Mouse (Mus musculus) forebrain, embryonic 16.5 days (tissue): Measurements from ENCODE around the gene Gm49380. TPM values are rescaled to one million over a fixed set of nuclear protein-coding genes. Genes with fewer than 3 reads are reported as not detected.
A peak's percentile ranks its signal among the peaks of the same experiment; 100 is the strongest.

Source experiments
- ATAC-seq: fragments of 200-750 bp; cut with Nextera tagmentation; 2 replicates; pipeline ENCODE4 v1.8.0; 2017; ENCODE audit warnings: mild to moderate bottlenecking, moderate library complexity
- H3K27ac ChIP-seq: fragments of 300-500 bp; sonication (generic); 2 replicates; pipeline ENCODE4 v1.5.1; 2014; ENCODE audit warnings: low read length, control low read depth
- H3K27me3 ChIP-seq: fragments of 300-500 bp; sonication (generic); replicated peaks from 2 replicates; pipeline ENCODE4 v1.6.1; 2014; ENCODE audit warnings: low read length; ENCODE audit not compliant: control insufficient read depth, insufficient read depth
- H3K36me3 ChIP-seq: fragments of 300-500 bp; sonication (generic); 2 replicates; pipeline ENCODE4 v1.6.1; 2014; ENCODE audit not compliant: control insufficient read depth, insufficient read depth
- H3K4me1 ChIP-seq: fragments of 300-500 bp; sonication (generic); replicated peaks from 2 replicates; pipeline ENCODE4 v1.6.1; 2014; ENCODE audit warnings: low read length; ENCODE audit not compliant: control insufficient read depth, insufficient read depth
- H3K4me2 ChIP-seq: fragments of 300-500 bp; sonication (generic); 2 replicates; pipeline ENCODE4 v1.6.1; 2014; ENCODE audit warnings: mild to moderate bottlenecking, low read length, control low read depth
- H3K4me3 ChIP-seq: fragments of 300-500 bp; sonication (generic); replicated peaks from 2 replicates; pipeline ENCODE4 v1.5.1; 2014; ENCODE audit warnings: mild to moderate bottlenecking, low read length, control low read depth
- H3K9ac ChIP-seq: fragments of 300-500 bp; sonication (generic); replicated peaks from 2 replicates; pipeline ENCODE4 v1.6.1; 2014; ENCODE audit warnings: low read depth, low read length, control low read depth
- H3K9me3 ChIP-seq: fragments of 300-500 bp; sonication (generic); 2 replicates; pipeline ENCODE4 v1.6.1; 2016; ENCODE audit warnings: low read length; ENCODE audit not compliant: control insufficient read depth
- WGBS: fragments of 180-500 bp; shearing (Covaris S2); extraction: QIAGEN DNeasy Blood & Tissue Kit; methylation state at CpG from one replicate; pipeline ENCODE4 v1.1.7; 2014; 5-methylcytosine and 5-hydroxymethylcytosine counted together
- polyA plus RNA-seq: library from polyadenylated mRNA; unstranded; fragments of >200 nt; fragmentation: Nextera tagmentation; extraction: Ambion mirVana; gene quantifications from 2 replicates; pipeline ENCODE4 v1.2.1, GENCODE M21; 2015

Gm49380 gene
- polyA plus RNA-seq, 1 experiment from 2014 or later, result 0.16 TPM

GRCm38 (mm10) chr9:44134851-44135730 is 21.8 kb upstream of the Gm49380 start:
- H3K9me3 ChIP-seq, result no peaks in the 10 kb centered on the region
- 0 out of 2 replicates have a peak, but pooled peaks cover 5% of the 10 kb centered on the region for H3K27me3 ChIP-seq
- peak overlapping the region; percentile 75 for H3K4me2 ChIP-seq
- no peak overlapping the region for H3K27ac ChIP-seq
- ATAC-seq, result peak; percentile 49
- H3K4me1 ChIP-seq, result peaks cover 29% of the 10 kb centered on the region
- H3K4me3 ChIP-seq, result peak overlapping the region; percentile 39
- peak overlapping the region; percentile 33 for H3K9ac ChIP-seq
- under 1% methylated on average over 49 of the region's 49 CpGs for WGBS
- no peaks in the 10 kb centered on the region; the same call in 1 of the 2 replicates for H3K36me3 ChIP-seq

- Histone ChIP-seq H3K4me1 (peaks cover 35% of the 10 kb centered on the region), H3K4me2 (peak within 1 kb of the TSS; percentile 75), H3K4me3 (peak within 1 kb of the TSS; percentile 39), H3K27me3 (peaks cover 5% of the 10 kb centered on the region; the same call in 1 of the 2 replicates), H3K27ac (no peak within 1 kb of the TSS), H3K9ac (peak within 1 kb of the TSS; percentile 33), H3K36me3 (no peaks in the 10 kb centered on the region), H3K9me3 (no peaks in the 10 kb centered on the region)
- peak; percentile 54 for ATAC-seq
- WGBS, result 1% methylated on average over 50 of the region's 55 CpGs
Measured at GRCm38 (mm10) chr9:44134101-44134850, 21.0 kb upstream of the Gm49380 start, which contains the start of gene Mcam. Gene Mcam, plus strand, starts transcription at chr9:44134469.

GRCm38 (mm10) chr9:44133287-44133686 is 20.0 kb upstream of the Gm49380 start:
- no peak overlapping the region for H3K4me3 ChIP-seq
- peaks cover 7% of the 10 kb centered on the region for H3K27me3 ChIP-seq
- no peaks in the 10 kb centered on the region for H3K9me3 ChIP-seq
- no peak overlapping the region for H3K4me2 ChIP-seq
- 0 out of 2 replicates have a peak overlapping the region, but pooled peaks have one; percentile 9 for H3K9ac ChIP-seq
- ATAC-seq, result no peak
- H3K4me1 ChIP-seq, result peaks cover 35% of the 10 kb centered on the region
- 17% methylated on average over 2 of the region's 2 CpGs for WGBS
- no peaks in the 10 kb centered on the region for H3K36me3 ChIP-seq
- H3K27ac ChIP-seq, result no peak overlapping the region

DNA sequence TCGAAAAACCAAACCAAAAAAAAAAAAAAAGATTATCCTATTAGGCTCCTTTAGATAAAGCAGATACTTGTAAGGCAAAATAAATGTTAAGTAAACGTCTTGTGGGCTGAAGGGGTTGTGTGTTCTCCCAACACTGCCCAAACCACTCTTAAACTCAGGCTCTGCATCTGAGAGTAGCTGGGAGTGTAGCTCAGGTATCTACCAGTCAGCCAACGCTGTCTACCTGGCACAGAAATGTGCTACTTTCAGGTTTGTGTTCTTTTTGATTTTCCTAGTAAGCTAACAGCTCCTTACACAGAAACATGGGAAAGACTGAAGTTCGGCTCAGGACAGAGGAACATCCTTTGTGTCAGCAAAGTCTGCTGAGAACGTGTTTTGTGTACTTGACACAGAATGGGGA is 18.9 kb upstream of the Gm49380 start:
- H3K9me3 ChIP-seq, result no peaks in the 10 kb centered on the region
- no peaks in the 10 kb centered on the region for H3K36me3 ChIP-seq
- no peak overlapping the region for H3K4me3 ChIP-seq
- no peak overlapping the region for H3K9ac ChIP-seq
- H3K27me3 ChIP-seq, result peaks cover 7% of the 10 kb centered on the region
- no peak overlapping the region for H3K4me2 ChIP-seq
- peaks cover 35% of the 10 kb centered on the region for H3K4me1 ChIP-seq
- no peak for ATAC-seq
- H3K27ac ChIP-seq, result no peak overlapping the region
- WGBS, result 65% methylated on average over 5 of the region's 5 CpGs

- H3K4me3 ChIP-seq, result no peak overlapping the region
- H3K27ac ChIP-seq, result 0 out of 2 replicates have a peak overlapping the region, but pooled peaks have one; percentile 29
- H3K4me1 ChIP-seq, result peaks cover 38% of the 10 kb centered on the region
- H3K9ac ChIP-seq, result no peak overlapping the region
- no peaks in the 10 kb centered on the region for H3K36me3 ChIP-seq
- H3K9me3 ChIP-seq, result no peaks in the 10 kb centered on the region
- peaks cover 7% of the 10 kb centered on the region for H3K27me3 ChIP-seq
- 44% methylated on average over 7 of the region's 7 CpGs for WGBS
- ATAC-seq, result no peak
- no peak overlapping the region for H3K4me2 ChIP-seq
Measured at GRCm38 (mm10) chr9:44131276-44131590, 17.9 kb upstream of the Gm49380 start.

GRCm38 (mm10) chr9:44130581-44131275 is 17.4 kb upstream of the Gm49380 start:
- Histone ChIP-seq H3K4me2 (peak overlapping the region; percentile 66), H3K27me3 (peaks cover 7% of the 10 kb centered on the region), H3K9me3 (no peaks in the 10 kb centered on the region), H3K4me3 (no peak overlapping the region), H3K4me1 (peaks cover 37% of the 10 kb centered on the region), H3K27ac (no peak overlapping the region), H3K9ac (peak overlapping the region; percentile 57), H3K36me3 (no peaks in the 10 kb centered on the region)
- ATAC-seq, result no peak
- WGBS, result 13% methylated on average over 19 of the region's 19 CpGs

DNA sequence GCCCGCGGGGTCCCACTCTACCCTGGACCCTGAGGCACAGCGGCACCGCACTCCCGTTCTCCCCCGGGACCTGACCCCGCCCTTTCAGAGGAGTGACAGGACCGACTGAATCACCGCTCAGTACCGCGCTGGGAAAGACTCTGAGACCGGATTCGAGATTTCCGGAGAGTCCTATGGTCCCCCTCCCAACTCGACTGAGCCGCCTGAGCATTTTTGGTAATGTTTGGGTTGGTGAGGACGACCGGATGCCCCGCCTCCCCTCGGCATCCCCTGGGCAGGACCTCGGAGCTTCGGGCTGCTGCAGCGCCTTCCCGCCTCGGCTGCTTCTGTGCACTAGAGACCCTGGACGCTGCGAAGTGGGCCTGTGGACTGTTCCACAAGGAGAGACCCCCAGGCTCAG is 16.7 kb upstream of the Gm49380 start:
- Histone ChIP-seq H3K27ac (peak overlapping the region; percentile 13; the same call in 1 of the 2 replicates), H3K27me3 (peaks cover 7% of the 10 kb centered on the region), H3K4me1 (peaks cover 33% of the 10 kb centered on the region), H3K4me2 (peak overlapping the region; percentile 66), H3K4me3 (peak overlapping the region; percentile 36), H3K9ac (peak overlapping the region; percentile 57), H3K9me3 (no peaks in the 10 kb centered on the region), H3K36me3 (no peaks in the 10 kb centered on the region)
- WGBS, result under 1% methylated on average over 27 of the region's 27 CpGs
- 0 out of 2 replicates have a peak, but pooled peaks have one; percentile 11 for ATAC-seq

DNA sequence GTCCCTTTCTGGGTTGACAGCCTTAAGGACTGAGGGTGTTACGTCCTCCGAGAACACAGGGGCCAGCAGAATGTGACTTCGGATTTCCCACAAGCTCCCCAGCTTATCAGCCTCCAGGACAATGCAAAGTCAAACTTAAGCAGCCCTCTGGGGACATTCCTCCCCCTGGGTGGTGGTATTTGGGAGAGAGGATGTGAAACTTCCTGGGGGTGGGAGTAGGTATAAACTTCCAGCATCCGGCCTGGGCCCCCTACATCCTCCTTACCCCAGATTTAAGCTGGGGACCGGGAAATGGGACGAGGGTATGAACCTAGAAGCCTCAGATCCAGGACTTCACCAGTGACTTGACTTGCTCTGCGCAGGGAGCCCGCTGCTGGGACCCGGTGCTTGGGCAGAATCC is 16.3 kb upstream of the Gm49380 start:
- H3K4me3 ChIP-seq, result peak overlapping the region; percentile 36
- no peaks in the 10 kb centered on the region for H3K36me3 ChIP-seq
- peaks cover 7% of the 10 kb centered on the region for H3K27me3 ChIP-seq
- H3K27ac ChIP-seq, result no peak overlapping the region; the same call in none of the 2 replicates
- H3K4me1 ChIP-seq, result peaks cover 29% of the 10 kb centered on the region
- H3K4me2 ChIP-seq, result peak overlapping the region; percentile 66
- no peak for ATAC-seq
- 15% methylated on average over 9 of the region's 9 CpGs for WGBS
- H3K9me3 ChIP-seq, result no peaks in the 10 kb centered on the region
- peak overlapping the region; percentile 57 for H3K9ac ChIP-seq
